Mouse (Mus musculus) heart, adult 18-20 months (tissue): ENCODE results near the gene Stk33. TPM values are rescaled to one million over a fixed set of nuclear protein-coding genes. Genes with fewer than 3 reads are reported as not detected.
A peak's percentile ranks its signal among the peaks of the same experiment; 100 is the strongest.

Source experiments
- DNase-seq, 2 experiments: peaks; one replicate each; pipeline ENCODE4 v3.0.0; 2021 to 2022; ENCODE audit warnings: mixed read lengths in 1 of 2
- total RNA-seq, 2 experiments: library from RNA; stranded (reverse); gene quantifications; 2 replicates each; pipeline ENCODE4 v1.2.3; 2021

Stk33 gene
- total RNA-seq, 2 experiments from 2014 or later: 0.33 TPM; not detected in 1

GRCm38 (mm10) chr7:109357877-109358276 lies 81.0 kb downstream of the Stk33 start:
- no peak for DNase-seq

GRCm38 (mm10) chr7:109347241-109347640 lies 91.6 kb downstream of the Stk33 start:
- DNase-seq: no peak

GRCm38 (mm10) chr7:109331722-109332121 lies 107.2 kb downstream of the Stk33 start:
- DNase-seq: no peak

GRCm38 (mm10) chr7:109328772-109329171 lies 110.1 kb downstream of the Stk33 start:
- no peak for DNase-seq

GRCm38 (mm10) chr7:109326813-109327212 lies 112.1 kb downstream of the Stk33 start:
- no peak for DNase-seq

GRCm38 (mm10) chr7:109325731-109326130 lies 113.2 kb downstream of the Stk33 start:
- DNase-seq: no peak

GRCm38 (mm10) chr7:109325169-109325568 lies 113.7 kb downstream of the Stk33 start:
- DNase-seq: no peak

GRCm38 (mm10) chr7:109309506-109309905 lies 129.4 kb downstream of the Stk33 start:
- no peak for DNase-seq

GRCm38 (mm10) chr7:109295807-109296206 lies 143.1 kb downstream of the Stk33 start:
- no peak for DNase-seq

- no peak for DNase-seq
Observed at GRCm38 (mm10) chr7:109295351-109295750, 143.5 kb downstream of the Stk33 start.

GRCm38 (mm10) chr7:109290501-109290900 lies 148.4 kb downstream of the Stk33 start:
- peak in 1 of 2 experiments; percentile 20 for DNase-seq

- DNase-seq: no peak
Observed at GRCm38 (mm10) chr7:109289106-109289505, 149.8 kb downstream of the Stk33 start.

GRCm38 (mm10) chr7:109282106-109282505 lies 156.8 kb downstream of the Stk33 start:
- no peak for DNase-seq

GRCm38 (mm10) chr7:109276622-109277021 lies 162.3 kb downstream of the Stk33 start:
- DNase-seq: peak; percentile 18 to 38

- no peak for DNase-seq
Observed at GRCm38 (mm10) chr7:109275901-109276300, 163.0 kb downstream of the Stk33 start.

- no peak for DNase-seq
Observed at GRCm38 (mm10) chr7:109275151-109275550, 163.7 kb downstream of the Stk33 start.

GRCm38 (mm10) chr7:109274289-109274688 lies 164.6 kb downstream of the Stk33 start:
- DNase-seq: no peak

GRCm38 (mm10) chr7:109269046-109269445 lies 169.8 kb downstream of the Stk33 start:
- peak; percentile 73 to 75 for DNase-seq

GRCm38 (mm10) chr7:109267370-109267769 lies 171.5 kb downstream of the Stk33 start:
- no peak for DNase-seq

GRCm38 (mm10) chr7:109266181-109266580 lies 172.7 kb downstream of the Stk33 start:
- DNase-seq: no peak

GRCm38 (mm10) chr7:109265606-109266005 lies 173.3 kb downstream of the Stk33 start:
- no peak for DNase-seq

GRCm38 (mm10) chr7:109255506-109256352 lies 183.2 kb downstream of the Stk33 start:
- peak; percentile 38 to 65 for DNase-seq

GRCm38 (mm10) chr7:109251418-109251817 lies 187.5 kb downstream of the Stk33 start:
- DNase-seq: no peak

- no peak for DNase-seq
Observed at GRCm38 (mm10) chr7:109244776-109245175, 194.1 kb downstream of the Stk33 start.
